Mouse (Mus musculus) E14TG2a.4 (cell line): ENCODE results near the gene Ddx17.

Experiments used
- CTCF ChIP-seq: conservative IDR thresholded peaks from 2 replicates; pipeline ENCODE4 v1.5.1; 2014; ENCODE audit warnings: low read length
- NANOG ChIP-seq: IDR thresholded peaks from 2 replicates; pipeline ENCODE4 v1.6.1; 2014; ENCODE audit warnings: borderline replicate concordance, low read length, mixed read lengths
- POU5F1 ChIP-seq: IDR thresholded peaks from 2 replicates; pipeline ENCODE4 v1.6.1; 2014; ENCODE audit warnings: low read length, borderline replicate concordance

DNA sequence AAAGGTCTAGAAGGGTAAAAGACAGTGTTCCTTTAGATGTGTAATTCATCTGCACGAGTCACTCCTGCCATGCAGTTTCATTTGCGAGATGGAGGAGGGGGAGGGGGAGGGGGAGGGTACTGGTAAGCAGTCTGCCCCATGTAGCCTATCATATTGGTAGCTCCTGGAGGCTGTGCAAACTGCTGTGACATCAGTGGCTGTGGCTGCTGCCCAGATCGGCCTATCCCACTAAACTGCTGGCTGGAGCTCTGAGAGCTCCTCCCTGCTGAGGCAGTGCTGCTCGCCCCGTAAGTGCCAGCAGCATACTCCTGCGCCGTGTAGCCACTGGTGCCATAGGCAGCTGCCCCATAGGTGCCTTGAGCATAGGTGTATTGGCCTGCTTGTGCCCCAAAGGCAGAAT lies 16.6 kb downstream of the Ddx17 start:
- TF ChIP-seq CTCF, result no peak
- no peak for TF ChIP-seq POU5F1
- no peak for TF ChIP-seq NANOG
